ENCODE assay signal across 17 mouse cellular contexts in genomic region chr1:55179917-55180566, GRCm38 (mm10). TPM values are rescaled to one million over a fixed set of nuclear protein-coding genes. Genes with fewer than 3 reads are reported as not detected.
A peak's percentile ranks its signal among the peaks of the same experiment; 100 is the strongest.
DNase-seq lines count a peak whose midpoint lies in the region; ATAC-seq and TF ChIP-seq lines count a peak whose summit lies in the region.
"Had no signal": no experiment of that assay in that cellular context is flagged by ENCODE, and none has a peak within 500 bp of the region (broad histone marks: within the 10 kb centered on the region; RNA-seq: fewer than 3 reads in every experiment).

No protein-coding gene starts in this region.

- no peak for TF ChIP-seq RAD21 in MEL (IDR thresholded peaks at IDR 0.05; ENCODE audit: low read depth, low read length)

- H3K79me2 ChIP-seq in heart, adult 2 months (replicated peaks; ENCODE audit: control insufficient read depth, insufficient read depth, low read length) = no peaks in the 10 kb centered on the region
- H3K79me2 ChIP-seq in MEL (ENCODE audit: control insufficient read depth, insufficient read depth, low read length, poor library complexity) = no peaks in the 10 kb centered on the region

- TF ChIP-seq EP300 in heart, adult 2 months (IDR thresholded peaks at IDR 0.05; ENCODE audit: insufficient read depth, low read depth, low read length) = no peak
- TF ChIP-seq EP300 in liver, postnatal 0 days (IDR thresholded peaks at IDR 0.05; ENCODE audit: low read depth) = no peak
- no peak for TF ChIP-seq EP300 in MEL (IDR thresholded peaks at IDR 0.05; ENCODE audit: low read depth in 1 of 2, low read length in 2 of 2)

- intact Hi-C loops in heart, adult 2 months (cut with DNase I) = no loop called here

- peak; percentile 46 for TF ChIP-seq CTCF in heart, adult 2 months (IDR thresholded peaks at IDR 0.05)
- TF ChIP-seq CTCF in liver, postnatal 0 days (IDR thresholded peaks at IDR 0.05; ENCODE audit: low read depth) = peak; percentile 37; the same call in 1 of the 2 replicates
- TF ChIP-seq CTCF in MEL (IDR thresholded peaks at IDR 0.05 in 2 of 3, conservative IDR thresholded peaks at IDR 0.05 in 1 of 3; ENCODE audit: control insufficient read depth in 1 of 3, insufficient read depth in 1 of 3, low read depth in 2 of 3, low read length in 3 of 3, poor library complexity in 1 of 3, severe bottlenecking in 1 of 3) = peak in 2 of 3 experiments; percentile 26 to 33; a peak in 2 of 6 replicates

- no peaks in the 10 kb centered on the region; the same call in 1 of the 2 replicates for H3K9me3 ChIP-seq in heart, embryonic 10.5 days
- H3K9me3 ChIP-seq in liver, postnatal 0 days (ENCODE audit: low read length) = no peaks in the 10 kb centered on the region
- H3K9me3 ChIP-seq in MEL (replicated peaks; ENCODE audit: insufficient read depth, low read length) = no peaks in the 10 kb centered on the region
- H3K9me3 ChIP-seq in forebrain, embryonic 11.5 days (ENCODE audit: control insufficient read depth, low read length) = no peaks in the 10 kb centered on the region; the same call in 1 of the 2 replicates
- H3K9me3 ChIP-seq: embryonic facial prominence, embryonic 12.5 days; lung, embryonic 15.5 days; neural tube, embryonic 15.5 days; stomach, embryonic 15.5 days had no signal

- ATAC-seq in liver, postnatal 0 days = no peak
- ATAC-seq in megakaryocyte, adult 5-6 weeks (ENCODE audit: poor library complexity, severe bottlenecking) = peak; percentile 89
- ATAC-seq in forebrain, embryonic 11.5 days (replicated peaks; ENCODE audit: low FRiP score) = no peak

- WGBS in heart, adult 2 months = 80% methylated on average over 5 of the region's 5 CpGs
- 80% methylated on average over 5 of the region's 5 CpGs for WGBS in heart, embryonic 10.5 days
- WGBS in liver, postnatal 0 days (ENCODE audit: insufficient replicate concordance) = 79% methylated on average over 5 of the region's 5 CpGs
- WGBS in forebrain, embryonic 11.5 days = 80% methylated on average over 5 of the region's 5 CpGs

- H3K36me3 ChIP-seq in heart, adult 2 months (ENCODE audit: control insufficient read depth, insufficient read depth, low read length) = no peaks in the 10 kb centered on the region
- peaks cover 11% of the 10 kb centered on the region; the same call in 1 of the 2 replicates for H3K36me3 ChIP-seq in heart, embryonic 10.5 days
- no peaks in the 10 kb centered on the region for H3K36me3 ChIP-seq in liver, postnatal 0 days (replicated peaks; ENCODE audit: insufficient read depth, low read length)
- no peaks in the 10 kb centered on the region for H3K36me3 ChIP-seq in MEL (ENCODE audit: control insufficient read depth in 1 of 2, insufficient read depth in 2 of 2, low read length in 2 of 2)
- no peaks in the 10 kb centered on the region for H3K36me3 ChIP-seq in forebrain, embryonic 11.5 days (ENCODE audit: control insufficient read depth, insufficient read depth, low read length)

- no peak for TF ChIP-seq POLR2A in heart, adult 2 months (IDR thresholded peaks at IDR 0.05; ENCODE audit: insufficient read depth, low read depth, low read length)
- no peak for TF ChIP-seq POLR2A in MEL (IDR thresholded peaks at IDR 0.05; ENCODE audit: control insufficient read depth in 1 of 2, insufficient read depth in 1 of 2, low read depth in 1 of 2, low read length in 2 of 2, poor library complexity in 1 of 2)

- no peak overlapping the region for H3K4me3 ChIP-seq in heart, adult 2 months
- no peak overlapping the region for H3K4me3 ChIP-seq in heart, embryonic 10.5 days
- H3K4me3 ChIP-seq in liver, postnatal 0 days (ENCODE audit: low read depth, low read length) = no peak overlapping the region
- H3K4me3 ChIP-seq in MEL (ENCODE audit: control insufficient read depth in 1 of 2, insufficient read depth in 1 of 2, low read depth in 2 of 2, low read length in 2 of 2) = no peak overlapping the region
- H3K4me3 ChIP-seq in forebrain, embryonic 11.5 days (ENCODE audit: low read depth, low read length) = no peak overlapping the region
- H3K4me3 ChIP-seq: embryonic facial prominence, embryonic 12.5 days; heart, embryonic 15.5 days; lung, embryonic 15.5 days; neural tube, embryonic 15.5 days; stomach, embryonic 15.5 days had no signal

- no peak for DNase-seq in heart, adult 2 months
- DNase-seq in heart, embryonic 10.5 days (ENCODE audit: low spot score) = no peak
- no peak for DNase-seq in liver, postnatal 0 days
- DNase-seq in liver (no peak), MEL (ENCODE audit: low read depth, low spot score) (peak; percentile 21)
- DNase-seq in adrenal gland, postnatal 25 days = no peak
- no peak for DNase-seq in forebrain, embryonic 11.5 days (ENCODE audit: low spot score)
- DNase-seq: cerebellum, adult 11-12 months; kidney, adult 11 months; kidney, postnatal 4 days; layer of hippocampus, postnatal 36 days had no signal

- H3K4me1 ChIP-seq in heart, adult 2 months (ENCODE audit: control insufficient read depth, insufficient read depth, low read length) = no peaks in the 10 kb centered on the region
- no peaks in the 10 kb centered on the region for H3K4me1 ChIP-seq in heart, embryonic 10.5 days
- no peaks in the 10 kb centered on the region for H3K4me1 ChIP-seq in liver, postnatal 0 days (ENCODE audit: insufficient read depth)
- H3K4me1 ChIP-seq in MEL (ENCODE audit: control insufficient read depth in 1 of 2, insufficient read depth in 2 of 2, low read length in 2 of 2) = no peaks in the 10 kb centered on the region
- H3K4me1 ChIP-seq in forebrain, embryonic 11.5 days (replicated peaks; ENCODE audit: control insufficient read depth, insufficient read depth, low read length) = no peaks in the 10 kb centered on the region
- H3K4me1 ChIP-seq: embryonic facial prominence, embryonic 12.5 days; heart, embryonic 15.5 days; lung, embryonic 15.5 days; neural tube, embryonic 15.5 days; stomach, embryonic 15.5 days had no signal

- H3K4me2 ChIP-seq in liver, postnatal 0 days (ENCODE audit: low read depth, low read length) = no peak overlapping the region
- H3K4me2 ChIP-seq in forebrain, embryonic 11.5 days (ENCODE audit: low read depth, low read length, severe bottlenecking) = no peak overlapping the region
- H3K4me2 ChIP-seq: embryonic facial prominence, embryonic 12.5 days; heart, embryonic 15.5 days; lung, embryonic 15.5 days; neural tube, embryonic 15.5 days; stomach, embryonic 15.5 days had no signal

- no peak overlapping the region for H3K27ac ChIP-seq in heart, adult 2 months
- no peak overlapping the region for H3K27ac ChIP-seq in heart, embryonic 10.5 days
- H3K27ac ChIP-seq in liver, postnatal 0 days (ENCODE audit: low read depth) = no peak overlapping the region
- no peak overlapping the region for H3K27ac ChIP-seq in MEL (ENCODE audit: control insufficient read depth, low read depth, low read length)
- no peak overlapping the region for H3K27ac ChIP-seq in forebrain, embryonic 11.5 days (ENCODE audit: low read depth, low read length)
- H3K27ac ChIP-seq: embryonic facial prominence, embryonic 12.5 days; heart, embryonic 15.5 days; lung, embryonic 15.5 days; neural tube, embryonic 15.5 days; stomach, embryonic 15.5 days had no signal

- H3K27me3 ChIP-seq in heart, adult 2 months (ENCODE audit: control insufficient read depth, insufficient read depth, low read length) = no peaks in the 10 kb centered on the region
- H3K27me3 ChIP-seq in heart, embryonic 10.5 days (ENCODE audit: insufficient read depth, poor library complexity, severe bottlenecking) = no peaks in the 10 kb centered on the region
- no peaks in the 10 kb centered on the region for H3K27me3 ChIP-seq in liver, postnatal 0 days (ENCODE audit: insufficient read depth, low read length)
- H3K27me3 ChIP-seq in MEL (ENCODE audit: control insufficient read depth in 1 of 2, insufficient read depth in 2 of 2, low read length in 2 of 2) = no peaks in the 10 kb centered on the region; a peak in 1 of 4 replicates
- no peaks in the 10 kb centered on the region for H3K27me3 ChIP-seq in forebrain, embryonic 11.5 days (ENCODE audit: control insufficient read depth, insufficient read depth, low read length)
- H3K27me3 ChIP-seq: embryonic facial prominence, embryonic 12.5 days; heart, embryonic 15.5 days; lung, embryonic 15.5 days; neural tube, embryonic 15.5 days; stomach, embryonic 15.5 days had no signal

- no peak overlapping the region for H3K9ac ChIP-seq in heart, adult 2 months (ENCODE audit: low read depth, low read length)
- H3K9ac ChIP-seq in liver, postnatal 0 days (replicated peaks) = no peak overlapping the region
- H3K9ac ChIP-seq in MEL (ENCODE audit: control insufficient read depth, low read depth, low read length, poor library complexity, severe bottlenecking) = no peak overlapping the region
- H3K9ac ChIP-seq in forebrain, embryonic 11.5 days (ENCODE audit: low read length) = no peak overlapping the region
- H3K9ac ChIP-seq: embryonic facial prominence, embryonic 12.5 days; heart, embryonic 15.5 days; lung, embryonic 15.5 days; neural tube, embryonic 15.5 days; stomach, embryonic 15.5 days had no signal

RNA-seq across cellular contexts. Expression of gene Rftn2, which starts 46.5 kb away (rescaled TPM):
- total RNA-seq in heart, adult 2 months (2021) = 10 to 100 TPM; 12.1 to 12.8 TPM
- 2.7 and 6.4 TPM in 2 replicates for polyA plus RNA-seq in heart, adult 2 months (2012; rRNA removed)
- 3.4 TPM in 2 replicates for polyA plus RNA-seq in heart, embryonic 10.5 days (2016; fragmentation: Nextera tagmentation; extraction: Ambion mirVana)
- 0.41 and 0.52 TPM in 2 replicates for polyA plus RNA-seq in liver, postnatal 0 days (2015; fragmentation: Nextera tagmentation; extraction: Ambion mirVana)
- not detected in 2 replicates for total RNA-seq in MEL (2012; rRNA removed)
- under 1 TPM in 1 of 2 experiments, not detected in 1; 0.01 TPM for polyA plus RNA-seq in MEL (2012; ENCODE audit: insufficient read depth in 1 of 2, insufficient read length in 2 of 2, low read depth in 1 of 2, low replicate concordance in 2 of 2, missing spikeins in 1 of 2)
- total RNA-seq in megakaryocyte, adult 5-6 weeks (2015) = 0.73 and 2.2 TPM in 2 replicates
- 1.7 and 2.5 TPM in 2 replicates for total RNA-seq in megakaryocyte, adult 5-6 weeks (2017)
- 15.5 and 20.0 TPM in 2 replicates for total RNA-seq in adrenal gland, postnatal 25 days (2021)
- 8.0 and 8.2 TPM in 2 replicates for polyA plus RNA-seq in forebrain, embryonic 11.5 days (2014; fragmentation: Nextera tagmentation; extraction: Ambion mirVana)

RNA-seq across cellular contexts. Expression of gene Mob4, which starts 49.0 kb away (rescaled TPM):
- 10 to 100 TPM; 27.8 to 32.0 TPM for total RNA-seq in heart, adult 2 months (2021)
- polyA plus RNA-seq in heart, adult 2 months (2012; rRNA removed) = 11.1 and 22.3 TPM in 2 replicates
- 101 and 112 TPM in 2 replicates for polyA plus RNA-seq in heart, embryonic 10.5 days (2016; fragmentation: Nextera tagmentation; extraction: Ambion mirVana)
- polyA plus RNA-seq in liver, postnatal 0 days (2015; fragmentation: Nextera tagmentation; extraction: Ambion mirVana) = 40.1 and 42.2 TPM in 2 replicates
- 20.7 and 22.0 TPM in 2 replicates for total RNA-seq in MEL (2012; rRNA removed)
- polyA plus RNA-seq in MEL (2012; ENCODE audit: insufficient read depth in 1 of 2, insufficient read length in 2 of 2, low read depth in 1 of 2, low replicate concordance in 2 of 2, missing spikeins in 1 of 2) = 10 to 100 TPM; 26.6 to 62.1 TPM
- total RNA-seq in megakaryocyte, adult 5-6 weeks (2015) = 58.9 and 68.5 TPM in 2 replicates
- 50.4 and 56.6 TPM in 2 replicates for total RNA-seq in megakaryocyte, adult 5-6 weeks (2017)
- total RNA-seq in adrenal gland, postnatal 25 days (2021) = 227 and 289 TPM in 2 replicates
- 133 and 163 TPM in 2 replicates for polyA plus RNA-seq in forebrain, embryonic 11.5 days (2014; fragmentation: Nextera tagmentation; extraction: Ambion mirVana)

RNA-seq across cellular contexts. Expression of gene Mars2, which starts 56.9 kb away (rescaled TPM):
- 1 to 10 TPM; 5.0 to 5.3 TPM for total RNA-seq in heart, adult 2 months (2021)
- polyA plus RNA-seq in heart, adult 2 months (2012; rRNA removed) = 2.0 and 3.6 TPM in 2 replicates
- 3.6 and 4.0 TPM in 2 replicates for polyA plus RNA-seq in heart, embryonic 10.5 days (2016; fragmentation: Nextera tagmentation; extraction: Ambion mirVana)
- polyA plus RNA-seq in liver, postnatal 0 days (2015; fragmentation: Nextera tagmentation; extraction: Ambion mirVana) = 1.2 TPM in 2 replicates
- total RNA-seq in MEL (2012; rRNA removed) = 6.6 and 7.6 TPM in 2 replicates
- 10 to 100 TPM in 1 of 2 experiments, 1 to 10 TPM in 1; 6.0 to 12.8 TPM for polyA plus RNA-seq in MEL (2012; ENCODE audit: insufficient read depth in 1 of 2, insufficient read length in 2 of 2, low read depth in 1 of 2, low replicate concordance in 2 of 2, missing spikeins in 1 of 2)
- total RNA-seq in megakaryocyte, adult 5-6 weeks (2015) = 2.7 and 3.9 TPM in 2 replicates
- total RNA-seq in megakaryocyte, adult 5-6 weeks (2017) = 3.7 and 4.1 TPM in 2 replicates
- total RNA-seq in adrenal gland, postnatal 25 days (2021) = 6.9 and 8.1 TPM in 2 replicates
- polyA plus RNA-seq in forebrain, embryonic 11.5 days (2014; fragmentation: Nextera tagmentation; extraction: Ambion mirVana) = 3.7 and 3.8 TPM in 2 replicates
